In the genomic region with DNA sequence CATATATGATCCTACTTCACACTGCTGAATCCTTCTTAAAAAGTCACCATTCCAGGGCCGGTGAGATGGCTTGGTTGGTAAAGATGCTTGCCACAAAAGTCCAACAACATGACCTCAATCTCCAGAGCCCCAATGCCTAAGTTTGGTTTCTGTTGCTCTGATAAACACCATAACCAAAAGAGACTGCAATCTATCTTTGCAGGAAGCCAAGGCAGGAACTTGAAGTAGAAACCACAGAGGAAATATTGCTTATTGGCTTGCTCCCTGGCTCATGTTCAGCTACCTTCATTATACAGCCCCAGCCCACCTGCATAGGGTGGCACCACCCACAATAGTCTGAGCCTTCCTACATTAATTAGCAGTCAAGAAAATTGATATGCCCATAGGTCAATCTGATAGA, we compare ENCODE assay signal across 22 mouse cellular contexts. TPM values are rescaled to one million over a fixed set of nuclear protein-coding genes. Genes with fewer than 3 reads are reported as not detected.
DNase-seq lines count a peak whose midpoint lies in the region; ATAC-seq lines count a peak whose summit lies in the region.
"Had no signal": no experiment of that assay in that cellular context is flagged by ENCODE, and none has a peak within 500 bp of the region (broad histone marks: within the 10 kb centered on the region; RNA-seq: fewer than 3 reads in every experiment).

No protein-coding gene starts in this region.

- peak; percentile 25 to 27 for DNase-seq in B cell, adult 2 months
- DNase-seq in CD4-positive, CD25-positive, alpha-beta regulatory T cell, adult 2 months (ENCODE audit: low read depth, low spot score), result peak; percentile 68
- DNase-seq in naive thymus-derived CD4-positive, alpha-beta T cell, adult 2 months (ENCODE audit: low read depth), result peak; percentile 72
- no peak for DNase-seq in cerebellum, adult 11 months
- DNase-seq: adrenal gland, adult 8-10 months; cerebellum, postnatal 10 days; gastrocnemius, postnatal 14 days; kidney, postnatal 4 days; layer of hippocampus, adult 9-11 months; lung, adult 2 months; lung, postnatal 36 days had no signal

- no peak overlapping the region for H3K9ac ChIP-seq in heart, embryonic 11.5 days (ENCODE audit: low read depth, low read length)
- no peak overlapping the region for H3K9ac ChIP-seq in hindbrain, embryonic 12.5 days
- H3K9ac ChIP-seq: forebrain, embryonic 15.5 days; intestine, embryonic 15.5 days; kidney, embryonic 15.5 days; limb, embryonic 12.5 days; liver, embryonic 12.5 days; midbrain, embryonic 12.5 days; neural tube, embryonic 13.5 days had no signal

- H3K27me3 ChIP-seq in heart, embryonic 11.5 days (ENCODE audit: control insufficient read depth, insufficient read depth, low read length), result no peaks in the 10 kb centered on the region
- no peaks in the 10 kb centered on the region for H3K27me3 ChIP-seq in hindbrain, embryonic 12.5 days
- H3K27me3 ChIP-seq: forebrain, embryonic 15.5 days; intestine, embryonic 15.5 days; kidney, embryonic 15.5 days; limb, embryonic 12.5 days; liver, embryonic 12.5 days; midbrain, embryonic 12.5 days; neural tube, embryonic 13.5 days had no signal

- no peaks in the 10 kb centered on the region for H3K36me3 ChIP-seq in heart, embryonic 11.5 days (ENCODE audit: control insufficient read depth, insufficient read depth, low read length)
- H3K36me3 ChIP-seq in hindbrain, embryonic 12.5 days, result no peaks in the 10 kb centered on the region
- H3K36me3 ChIP-seq: forebrain, embryonic 15.5 days; intestine, embryonic 15.5 days; kidney, embryonic 15.5 days; limb, embryonic 12.5 days; liver, embryonic 12.5 days; midbrain, embryonic 12.5 days; neural tube, embryonic 13.5 days had no signal

- H3K4me1 ChIP-seq in heart, embryonic 11.5 days (ENCODE audit: control insufficient read depth, insufficient read depth, low read length), result peaks cover 7% of the 10 kb centered on the region; the same call in 1 of the 2 replicates
- H3K4me1 ChIP-seq in hindbrain, embryonic 12.5 days, result peaks cover 13% of the 10 kb centered on the region

- no peak overlapping the region for H3K27ac ChIP-seq in heart, embryonic 11.5 days (ENCODE audit: low read depth, low read length)
- H3K27ac ChIP-seq in hindbrain, embryonic 12.5 days, result no peak overlapping the region
- H3K27ac ChIP-seq: forebrain, embryonic 15.5 days; intestine, embryonic 15.5 days; kidney, embryonic 15.5 days; limb, embryonic 12.5 days; liver, embryonic 12.5 days; midbrain, embryonic 12.5 days; neural tube, embryonic 13.5 days; stomach, postnatal 0 days had no signal

- no peak overlapping the region for H3K4me3 ChIP-seq in heart, embryonic 11.5 days (ENCODE audit: low read depth, low read length)
- H3K4me3 ChIP-seq in hindbrain, embryonic 12.5 days, result no peak overlapping the region
- H3K4me3 ChIP-seq: forebrain, embryonic 15.5 days; intestine, embryonic 15.5 days; kidney, embryonic 15.5 days; limb, embryonic 12.5 days; liver, embryonic 12.5 days; midbrain, embryonic 12.5 days; neural tube, embryonic 13.5 days had no signal

- H3K9me3 ChIP-seq in heart, embryonic 11.5 days (replicated peaks; ENCODE audit: control insufficient read depth, low read length), result no peaks in the 10 kb centered on the region
- H3K9me3 ChIP-seq in hindbrain, embryonic 12.5 days (replicated peaks), result no peaks in the 10 kb centered on the region
- H3K9me3 ChIP-seq: forebrain, embryonic 15.5 days; intestine, embryonic 15.5 days; kidney, embryonic 15.5 days; limb, embryonic 12.5 days; liver, embryonic 12.5 days; midbrain, embryonic 12.5 days; neural tube, embryonic 13.5 days had no signal

- 95% methylated on average over 1 of the region's 1 CpGs for WGBS in heart, embryonic 11.5 days (ENCODE audit: insufficient replicate concordance)
- 100% methylated on average over 1 of the region's 1 CpGs for WGBS in hindbrain, embryonic 12.5 days

- peak; percentile 43 for ATAC-seq in granulocyte monocyte progenitor cell, adult 5-6 weeks (replicated peaks; ENCODE audit: poor library complexity, severe bottlenecking)
- ATAC-seq in heart, embryonic 11.5 days (replicated peaks; ENCODE audit: insufficient number of reproducible peaks, low FRiP score, low TSS enrichment), result no peak
- ATAC-seq in hindbrain, embryonic 12.5 days (ENCODE audit: low FRiP score), result no peak
- ATAC-seq: forebrain, embryonic 15.5 days; intestine, embryonic 15.5 days; liver, embryonic 12.5 days had no signal

- no peak overlapping the region for H3K4me2 ChIP-seq in heart, embryonic 11.5 days
- H3K4me2 ChIP-seq in hindbrain, embryonic 12.5 days (replicated peaks), result no peak overlapping the region
- H3K4me2 ChIP-seq: forebrain, embryonic 15.5 days; intestine, embryonic 15.5 days; kidney, embryonic 15.5 days; limb, embryonic 12.5 days; liver, embryonic 12.5 days; midbrain, embryonic 12.5 days; neural tube, embryonic 13.5 days had no signal

RNA-seq across cellular contexts. Expression of a gene that starts 54.9 kb away (rescaled TPM):
- 99.4 and 128 TPM in 2 replicates for total RNA-seq in granulocyte monocyte progenitor cell, adult 5-6 weeks (2014; fragmentation: Nextera tagmentation)
- total RNA-seq in granulocyte monocyte progenitor cell, adult 5-6 weeks (2017), result 77.5 and 82.6 TPM in 2 replicates
- polyA plus RNA-seq in heart, embryonic 11.5 days (2014; fragmentation: Nextera tagmentation; extraction: Ambion mirVana), result 11.1 and 14.0 TPM in 2 replicates
- polyA plus RNA-seq in hindbrain, embryonic 12.5 days (2016; fragmentation: Nextera tagmentation; extraction: Ambion mirVana), result 20.9 and 23.4 TPM in 2 replicates
